Comparison of ENCODE assay signal across 8 mouse cellular contexts in the genomic region with DNA sequence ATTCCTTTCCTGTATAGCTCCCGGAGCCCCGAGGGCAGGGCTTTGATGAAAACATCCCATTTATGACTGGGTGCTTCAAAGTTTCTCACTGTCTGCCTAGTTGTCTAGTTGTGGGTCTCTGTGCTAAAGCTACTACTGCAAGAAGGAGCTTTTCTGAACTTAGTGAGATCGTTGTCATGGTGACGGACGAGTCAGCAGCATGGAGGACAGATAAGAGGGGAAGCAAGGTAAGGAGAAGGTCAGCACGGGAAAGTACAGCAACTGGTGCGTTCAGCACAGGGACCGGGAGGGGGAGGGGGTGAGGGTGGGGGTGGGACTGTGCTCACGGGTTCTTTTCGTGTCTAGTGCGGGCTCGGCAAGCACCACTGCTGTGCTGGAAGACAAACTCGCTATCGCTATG. TPM values are rescaled to one million over a fixed set of nuclear protein-coding genes. Genes with fewer than 3 reads are reported as not detected.
DNase-seq lines count a peak whose midpoint lies in the region; ATAC-seq lines count a peak whose summit lies in the region.

No protein-coding gene starts in this region.

- H3K36me3 ChIP-seq in heart, embryonic 15.5 days, result no peaks in the 10 kb centered on the region
- H3K36me3 ChIP-seq in neural tube, embryonic 15.5 days, result no peaks in the 10 kb centered on the region
- H3K36me3 ChIP-seq in embryonic facial prominence, embryonic 12.5 days, result no peaks in the 10 kb centered on the region
- no peaks in the 10 kb centered on the region for H3K36me3 ChIP-seq in stomach, embryonic 16.5 days (ENCODE audit: control insufficient read depth, insufficient read depth, low read length)

- no peaks in the 10 kb centered on the region for H3K4me1 ChIP-seq in heart, embryonic 15.5 days (replicated peaks)
- peaks cover 37% of the 10 kb centered on the region for H3K4me1 ChIP-seq in neural tube, embryonic 15.5 days
- H3K4me1 ChIP-seq in embryonic facial prominence, embryonic 12.5 days, result peaks cover 11% of the 10 kb centered on the region
- no peaks in the 10 kb centered on the region for H3K4me1 ChIP-seq in stomach, embryonic 16.5 days (ENCODE audit: control insufficient read depth, insufficient read depth, low read length)

- H3K9ac ChIP-seq in heart, embryonic 15.5 days, result no peak overlapping the region
- no peak overlapping the region for H3K9ac ChIP-seq in neural tube, embryonic 15.5 days (replicated peaks)
- no peak overlapping the region for H3K9ac ChIP-seq in embryonic facial prominence, embryonic 12.5 days
- no peak overlapping the region for H3K9ac ChIP-seq in stomach, embryonic 16.5 days (ENCODE audit: low read length)

- no peaks in the 10 kb centered on the region for H3K27me3 ChIP-seq in heart, embryonic 15.5 days
- no peaks in the 10 kb centered on the region for H3K27me3 ChIP-seq in neural tube, embryonic 15.5 days (replicated peaks)
- no peaks in the 10 kb centered on the region for H3K27me3 ChIP-seq in embryonic facial prominence, embryonic 12.5 days
- H3K27me3 ChIP-seq in stomach, embryonic 16.5 days (ENCODE audit: control insufficient read depth, insufficient read depth, low read length), result no peaks in the 10 kb centered on the region

- peak overlapping the region; percentile 54 for H3K4me2 ChIP-seq in heart, embryonic 15.5 days
- no peak overlapping the region for H3K4me2 ChIP-seq in neural tube, embryonic 15.5 days
- H3K4me2 ChIP-seq in embryonic facial prominence, embryonic 12.5 days (replicated peaks), result peak overlapping the region; percentile 21
- peak overlapping the region; percentile 43 for H3K4me2 ChIP-seq in stomach, embryonic 16.5 days (ENCODE audit: low read depth, low read length)

- no peak for ATAC-seq in heart, embryonic 15.5 days (replicated peaks; ENCODE audit: insufficient number of reproducible peaks, insufficient read depth, low FRiP score, low read depth)
- ATAC-seq in neural tube, embryonic 15.5 days (ENCODE audit: low FRiP score), result 0 out of 2 replicates have a peak, but pooled peaks have one; percentile 26
- 0 out of 2 replicates have a peak, but pooled peaks have one; percentile 10 for ATAC-seq in embryonic facial prominence, embryonic 12.5 days (ENCODE audit: insufficient number of reproducible peaks, insufficient read depth, low FRiP score, low TSS enrichment)
- ATAC-seq in stomach, embryonic 16.5 days (ENCODE audit: insufficient read depth, low FRiP score), result peak; percentile 50; the same call in 1 of the 2 replicates

- no peak for DNase-seq in heart, adult 8-10 months (ENCODE audit: low spot score)
- DNase-seq in neural tube, embryonic 10.5 days (ENCODE audit: extremely low spot score, low spot score), result no peak
- DNase-seq in kidney, postnatal 14 days, result no peak
- no peak for DNase-seq in urinary bladder, postnatal 14 days (ENCODE audit: low spot score)

- H3K4me3 ChIP-seq in heart, embryonic 15.5 days, result peak overlapping the region; percentile 30
- no peak overlapping the region for H3K4me3 ChIP-seq in neural tube, embryonic 15.5 days (replicated peaks)
- H3K4me3 ChIP-seq in embryonic facial prominence, embryonic 12.5 days, result no peak overlapping the region
- peak overlapping the region; percentile 9; the same call in 1 of the 2 replicates for H3K4me3 ChIP-seq in stomach, embryonic 16.5 days (replicated peaks; ENCODE audit: low read length)

- no peaks in the 10 kb centered on the region for H3K9me3 ChIP-seq in heart, embryonic 15.5 days (replicated peaks)
- no peaks in the 10 kb centered on the region for H3K9me3 ChIP-seq in neural tube, embryonic 15.5 days (replicated peaks)
- no peaks in the 10 kb centered on the region for H3K9me3 ChIP-seq in embryonic facial prominence, embryonic 12.5 days
- no peaks in the 10 kb centered on the region for H3K9me3 ChIP-seq in stomach, embryonic 16.5 days (replicated peaks; ENCODE audit: control insufficient read depth, low read length)

- no peak overlapping the region for H3K27ac ChIP-seq in heart, embryonic 15.5 days
- H3K27ac ChIP-seq in neural tube, embryonic 15.5 days (replicated peaks), result no peak overlapping the region
- no peak overlapping the region for H3K27ac ChIP-seq in embryonic facial prominence, embryonic 12.5 days
- H3K27ac ChIP-seq in stomach, embryonic 16.5 days (ENCODE audit: low read length), result no peak overlapping the region

- WGBS in heart, embryonic 15.5 days, result 21% methylated on average over 14 of the region's 14 CpGs
- 61% methylated on average over 14 of the region's 14 CpGs for WGBS in neural tube, embryonic 15.5 days
- 51% methylated on average over 14 of the region's 14 CpGs for WGBS in embryonic facial prominence, embryonic 12.5 days
- WGBS in stomach, embryonic 16.5 days, result 29% methylated on average over 14 of the region's 14 CpGs

RNA-seq across cellular contexts. Expression of a gene that starts 43.3 kb away (rescaled TPM):
- polyA plus RNA-seq in heart, embryonic 15.5 days (2015; fragmentation: Nextera tagmentation; extraction: Ambion mirVana), result 8.7 and 9.6 TPM in 2 replicates
- 10 to 100 TPM; 26.5 to 32.5 (median 29.4) TPM for total RNA-seq in heart, adult 8-10 months (2022)
- polyA plus RNA-seq in neural tube, embryonic 15.5 days (2015; fragmentation: Nextera tagmentation; extraction: Ambion mirVana), result 20.5 and 22.9 TPM in 2 replicates
- 26.1 and 27.0 TPM in 2 replicates for polyA plus RNA-seq in embryonic facial prominence, embryonic 12.5 days (2016; fragmentation: Nextera tagmentation; extraction: Ambion mirVana)
- 11.4 and 11.8 TPM in 2 replicates for polyA plus RNA-seq in stomach, embryonic 16.5 days (2015; fragmentation: Nextera tagmentation; extraction: Ambion mirVana)

Comparison
In these comparisons a context has a peak if more than half of its experiments do, and no peak if none do; other contexts are left out.
1. H3K4me3 ChIP-seq: peak in heart, embryonic 15.5 days (single experiment) and stomach, embryonic 16.5 days (single experiment); none in neural tube, embryonic 15.5 days (single experiment) and embryonic facial prominence, embryonic 12.5 days (single experiment).